Mouse (Mus musculus): ENCODE results near the gene Rbm44.

Gene Rbm44

GRCm38 (mm10) chr1:91179086-91179485 is 34.2 kb downstream of the Rbm44 start:
- peak; percentile 37 for DNase-seq (ENCODE audit: low read depth, low spot score)

DNA sequence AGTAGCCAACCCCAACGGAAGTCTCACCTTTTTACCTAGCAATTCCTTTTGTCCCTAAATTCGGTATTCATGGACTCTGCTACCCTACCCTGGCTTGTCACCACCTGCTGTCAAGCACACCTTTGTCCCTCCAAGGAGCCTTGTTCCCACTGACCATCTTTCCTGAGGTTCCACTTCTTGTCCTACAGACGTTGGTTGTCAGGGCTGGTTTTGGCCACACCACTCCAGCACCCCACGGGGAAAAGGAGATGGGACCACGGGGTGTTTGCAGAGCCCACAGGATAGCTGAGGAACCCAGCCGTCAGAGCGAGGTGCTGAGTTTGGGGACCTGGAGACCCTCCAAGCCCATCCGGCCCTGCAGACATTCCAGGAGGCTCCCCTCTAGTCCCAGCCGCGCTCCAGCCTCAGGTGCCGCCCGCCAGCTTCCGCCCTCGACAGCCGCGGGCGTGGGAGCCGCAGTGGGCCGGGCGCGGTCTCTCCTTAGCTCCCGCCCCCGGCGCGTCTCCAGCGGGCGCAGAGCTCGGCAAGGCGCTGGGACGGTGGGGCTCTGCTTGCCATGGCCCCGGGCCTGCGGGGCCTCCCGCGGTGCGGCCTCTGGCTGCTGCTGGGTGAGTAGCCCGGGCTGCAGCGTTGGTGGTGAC is 34.8 kb downstream of the Rbm44 start, which contains the start of gene Ramp1:
Ramp1 (plus strand) TSS at position 290 of the 641 bp plus-strand sequence.
- DNase-seq (ENCODE audit: low read depth, low spot score), result peak; percentile 34

DNA sequence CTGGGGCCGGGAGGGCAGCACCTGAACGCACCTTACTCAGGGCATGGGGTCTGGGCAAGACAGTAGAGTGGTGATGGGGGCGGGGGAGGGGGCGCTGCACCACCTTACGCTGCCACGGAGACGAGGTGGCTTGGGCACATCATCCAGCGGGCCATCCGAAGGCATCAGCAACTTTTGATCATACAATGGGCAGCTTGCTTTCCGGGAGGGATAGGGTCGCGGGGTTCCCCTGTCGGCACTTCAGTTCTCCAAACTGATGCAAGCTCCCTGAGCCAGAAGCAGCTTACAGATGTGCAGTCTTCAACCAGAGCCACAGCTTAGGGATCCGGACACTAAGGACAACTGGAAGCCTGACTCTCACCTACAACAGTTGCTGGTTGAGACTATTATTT is 35.3 kb downstream of the Rbm44 start:
- no peak for DNase-seq (ENCODE audit: low read depth, low spot score)

GRCm38 (mm10) chr1:91180723-91181122 is 35.8 kb downstream of the Rbm44 start:
- no peak for DNase-seq (ENCODE audit: low read depth, low spot score)

GRCm38 (mm10) chr1:91181261-91181660 is 36.4 kb downstream of the Rbm44 start:
- no peak for DNase-seq (ENCODE audit: low read depth, low spot score)

DNA sequence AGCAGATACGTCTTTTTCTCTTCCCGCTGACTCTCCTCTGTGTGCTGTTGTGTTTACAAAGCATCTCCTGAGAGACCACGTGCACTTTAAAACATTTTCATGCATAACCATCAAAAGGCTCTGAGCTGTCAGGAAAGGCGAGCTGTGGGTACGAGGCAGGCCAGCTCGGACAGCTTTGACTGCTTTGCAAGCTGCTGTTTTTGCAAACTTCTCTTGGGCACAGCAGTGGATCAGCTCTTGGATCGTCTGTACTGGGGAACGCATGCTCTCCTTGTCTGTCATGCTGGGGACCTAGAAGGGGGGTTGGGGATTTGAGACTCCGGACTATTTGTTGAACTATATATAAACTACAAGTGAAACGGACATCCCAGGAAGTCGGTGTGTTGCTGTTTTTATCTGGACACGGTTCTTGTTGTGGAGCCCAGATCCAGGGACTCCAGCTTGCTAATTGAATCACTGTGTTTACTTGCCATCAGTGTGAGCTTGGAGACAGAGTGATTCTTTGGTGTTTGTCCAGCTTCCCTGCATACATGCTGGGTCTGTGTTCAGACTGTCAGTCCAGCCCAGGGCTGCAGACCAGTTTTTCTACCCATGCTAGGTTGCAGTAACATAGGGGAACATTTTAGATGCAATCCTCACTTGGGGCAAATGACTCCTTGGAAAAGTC is 37.0 kb downstream of the Rbm44 start:
- no peak for DNase-seq (ENCODE audit: low read depth, low spot score)

GRCm38 (mm10) chr1:91183305-91183704 is 38.4 kb downstream of the Rbm44 start:
- no peak for DNase-seq (ENCODE audit: low read depth, low spot score)

DNA sequence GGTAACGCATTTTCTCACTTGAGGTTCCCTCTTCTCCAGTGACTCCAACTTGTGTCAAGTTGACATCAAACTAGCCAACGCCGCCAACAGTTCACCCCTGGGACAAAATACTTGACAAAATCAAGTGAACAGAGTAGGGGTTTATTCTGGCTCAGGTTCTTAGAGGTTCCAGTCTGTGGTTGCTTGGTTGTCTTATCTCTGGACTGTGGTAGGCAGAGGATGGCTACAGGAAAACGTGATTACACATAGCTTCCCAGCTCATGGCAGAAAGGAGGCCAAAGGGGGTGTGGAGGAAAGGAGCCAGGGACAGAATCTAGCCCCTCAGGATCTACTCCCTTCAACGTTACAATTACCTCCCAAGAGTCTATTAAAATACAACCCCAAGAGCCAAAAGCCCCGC is 41.8 kb downstream of the Rbm44 start:
- DNase-seq (ENCODE audit: low read depth, low spot score), result no peak

GRCm38 (mm10) chr1:91187315-91187714 is 42.4 kb downstream of the Rbm44 start:
- DNase-seq (ENCODE audit: low read depth, low spot score), result no peak

- DNase-seq (ENCODE audit: low read depth, low spot score), result no peak
Observed at GRCm38 (mm10) chr1:91187786-91188640, 43.1 kb downstream of the Rbm44 start.

- no peak for DNase-seq (ENCODE audit: low read depth, low spot score)
Observed at GRCm38 (mm10) chr1:91188851-91189460, 44.1 kb downstream of the Rbm44 start.

GRCm38 (mm10) chr1:91192184-91192583 is 47.3 kb downstream of the Rbm44 start:
- DNase-seq (ENCODE audit: low read depth, low spot score), result no peak

DNA sequence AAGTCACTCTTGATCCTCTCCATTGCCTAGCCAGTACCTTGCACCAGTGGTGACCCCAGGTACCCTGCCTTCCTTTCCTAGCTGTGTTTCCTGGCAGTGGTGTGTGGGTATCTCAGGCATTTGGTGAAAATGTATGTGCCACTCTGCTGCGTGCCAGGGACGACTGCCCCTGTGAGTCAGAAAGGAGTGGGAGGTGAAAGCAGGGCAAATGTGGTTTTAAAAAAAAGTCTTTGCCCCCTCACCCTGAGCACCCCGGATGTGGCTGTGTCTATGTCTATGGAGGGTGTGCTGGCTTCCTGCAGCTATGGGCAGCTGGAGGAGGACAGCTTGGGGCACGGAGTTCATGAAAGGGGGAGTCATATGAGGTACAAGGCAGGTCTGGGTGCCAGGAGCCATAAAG is 48.4 kb downstream of the Rbm44 start:
- no peak for DNase-seq (ENCODE audit: low read depth, low spot score)

DNA sequence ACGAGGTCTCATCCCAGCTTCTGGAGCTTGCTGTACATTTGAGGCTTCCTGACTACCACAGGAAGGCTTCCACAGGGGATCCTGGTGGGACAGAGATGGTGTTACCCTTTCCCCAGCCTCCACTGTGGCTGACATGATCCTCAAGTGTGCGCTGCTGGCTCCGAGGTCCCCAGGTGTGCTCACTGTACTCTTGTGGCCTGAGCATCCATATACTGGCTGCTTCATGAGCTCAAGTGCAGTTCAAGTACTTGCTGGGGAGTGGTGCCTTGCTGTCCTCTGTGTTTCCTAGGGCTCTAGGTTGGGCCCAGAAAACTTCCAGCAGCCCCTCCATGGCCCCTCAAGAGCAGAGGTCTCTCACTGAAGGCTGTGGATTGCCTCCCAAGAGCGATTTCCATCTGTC is 48.8 kb downstream of the Rbm44 start:
- DNase-seq (ENCODE audit: low read depth, low spot score), result no peak

GRCm38 (mm10) chr1:91199793-91200192 is 54.9 kb downstream of the Rbm44 start:
- DNase-seq (ENCODE audit: low read depth, low spot score), result no peak

- DNase-seq (ENCODE audit: low read depth, low spot score), result no peak
Observed at GRCm38 (mm10) chr1:91201122-91201521, 56.2 kb downstream of the Rbm44 start.

GRCm38 (mm10) chr1:91204221-91204765 is 59.4 kb downstream of the Rbm44 start:
- no peak for DNase-seq (ENCODE audit: low read depth, low spot score)

GRCm38 (mm10) chr1:91205651-91206050 is 60.8 kb downstream of the Rbm44 start:
- no peak for DNase-seq (ENCODE audit: low read depth, low spot score)

DNA sequence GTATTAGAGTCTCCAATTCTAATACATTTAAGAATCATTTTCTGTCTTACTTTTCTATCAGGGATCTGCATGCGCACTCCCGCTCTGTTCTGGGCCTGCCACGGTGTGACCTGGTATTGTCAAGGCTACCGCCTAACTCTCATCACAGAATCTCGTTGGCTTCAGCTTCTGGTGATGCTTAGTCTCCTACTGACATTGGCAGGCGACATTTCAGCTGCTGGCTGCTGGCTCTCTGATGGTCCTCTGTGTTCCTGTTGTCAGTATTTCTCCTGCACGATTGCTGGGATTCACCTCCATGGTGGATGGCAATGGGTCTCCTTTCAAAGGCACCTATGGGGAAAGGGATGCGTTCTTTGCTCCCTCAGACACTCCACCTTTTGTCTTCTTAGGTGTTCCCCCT is 61.4 kb downstream of the Rbm44 start:
- DNase-seq (ENCODE audit: low read depth, low spot score), result no peak

DNA sequence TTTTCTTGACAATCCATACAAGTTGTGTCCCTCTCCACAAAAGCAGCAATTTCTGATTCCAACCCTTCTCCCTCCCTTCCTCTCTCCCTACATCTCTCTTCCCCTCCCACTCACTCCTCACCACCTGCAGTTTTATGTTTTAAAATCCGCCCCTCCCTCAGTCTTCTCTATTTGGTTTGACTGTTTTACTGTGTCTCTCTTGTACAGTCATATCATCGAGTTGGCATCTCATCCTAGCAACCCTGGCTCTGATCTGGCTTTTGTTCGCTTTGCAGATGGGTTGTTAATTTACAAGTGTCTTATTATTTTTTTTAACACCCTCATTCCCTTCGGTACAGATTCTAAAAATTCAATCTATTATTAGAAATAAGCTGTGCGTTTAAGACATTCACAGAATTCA is 62.0 kb downstream of the Rbm44 start:
- DNase-seq (ENCODE audit: low read depth, low spot score), result no peak

- DNase-seq (ENCODE audit: low read depth, low spot score), result no peak
Observed at GRCm38 (mm10) chr1:91207334-91208074, 62.6 kb downstream of the Rbm44 start.

Data from mesoderm, embryonic 11.5 days (tissue).